Mouse (Mus musculus) thymus, postnatal 4 days (tissue): ENCODE data around the gene Nsmf.

Experiments
- DNase-seq: peaks from one replicate; pipeline ENCODE4 v3.0.0; 2021

The Nsmf gene

DNA sequence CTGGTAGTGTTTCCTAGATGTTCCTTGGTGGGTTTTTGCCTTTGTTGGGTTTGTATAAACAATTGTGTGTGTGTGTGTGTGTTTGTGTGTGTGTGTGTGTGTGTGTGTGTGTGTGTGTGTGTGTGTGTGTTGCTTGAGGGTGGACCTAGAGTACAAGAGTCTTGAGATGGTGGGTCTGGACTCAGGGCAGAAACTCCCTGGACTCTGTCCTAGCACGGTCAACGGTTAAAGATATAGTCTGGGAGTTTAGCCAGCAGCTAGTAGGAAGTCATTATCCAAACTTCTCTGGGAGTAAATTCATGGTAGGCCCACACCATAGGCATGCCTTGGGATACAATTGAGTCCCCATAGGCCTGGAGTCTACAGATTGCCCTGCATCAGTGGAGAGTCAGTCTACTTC, 33.7 kb downstream of the Nsmf start:
- DNase-seq, result no peak

DNA sequence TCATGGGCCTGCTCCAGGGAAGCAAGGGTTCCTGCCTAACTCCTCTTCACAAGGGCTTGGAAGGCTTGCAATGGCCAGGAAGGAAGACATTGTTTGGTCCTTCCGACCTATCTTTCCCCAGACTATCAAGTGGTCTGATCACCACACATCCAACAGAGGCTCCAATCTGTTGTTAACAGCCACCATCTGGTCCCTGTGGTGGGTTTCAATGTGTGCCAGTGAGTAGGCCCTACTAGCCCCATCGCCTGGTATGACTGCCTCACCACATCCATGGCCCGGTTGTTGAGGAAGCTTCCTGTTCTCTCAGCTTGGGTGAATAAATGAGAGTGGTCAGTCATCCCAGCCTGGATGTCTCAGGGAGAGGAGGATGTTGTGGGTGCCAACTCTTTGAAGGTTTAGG, 34.5 kb downstream of the Nsmf start:
- no peak for DNase-seq

DNA sequence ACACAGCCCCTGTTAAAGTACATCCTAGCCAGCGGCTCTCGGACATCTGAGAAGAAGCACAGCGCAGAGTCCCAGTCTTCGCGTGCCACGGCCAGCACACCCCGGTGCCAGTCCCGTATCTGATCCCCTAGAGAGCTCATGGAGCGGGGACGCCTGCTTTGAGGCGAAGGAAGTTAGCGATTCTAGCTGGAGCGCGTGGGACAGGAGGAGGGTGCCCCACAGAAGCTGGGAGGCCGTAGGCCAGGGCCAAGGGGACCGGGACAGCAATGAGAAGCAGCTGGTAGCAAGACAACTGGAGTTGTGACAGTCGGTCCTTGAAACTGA, 40.6 kb downstream of the Nsmf start:
- no peak for DNase-seq

DNA sequence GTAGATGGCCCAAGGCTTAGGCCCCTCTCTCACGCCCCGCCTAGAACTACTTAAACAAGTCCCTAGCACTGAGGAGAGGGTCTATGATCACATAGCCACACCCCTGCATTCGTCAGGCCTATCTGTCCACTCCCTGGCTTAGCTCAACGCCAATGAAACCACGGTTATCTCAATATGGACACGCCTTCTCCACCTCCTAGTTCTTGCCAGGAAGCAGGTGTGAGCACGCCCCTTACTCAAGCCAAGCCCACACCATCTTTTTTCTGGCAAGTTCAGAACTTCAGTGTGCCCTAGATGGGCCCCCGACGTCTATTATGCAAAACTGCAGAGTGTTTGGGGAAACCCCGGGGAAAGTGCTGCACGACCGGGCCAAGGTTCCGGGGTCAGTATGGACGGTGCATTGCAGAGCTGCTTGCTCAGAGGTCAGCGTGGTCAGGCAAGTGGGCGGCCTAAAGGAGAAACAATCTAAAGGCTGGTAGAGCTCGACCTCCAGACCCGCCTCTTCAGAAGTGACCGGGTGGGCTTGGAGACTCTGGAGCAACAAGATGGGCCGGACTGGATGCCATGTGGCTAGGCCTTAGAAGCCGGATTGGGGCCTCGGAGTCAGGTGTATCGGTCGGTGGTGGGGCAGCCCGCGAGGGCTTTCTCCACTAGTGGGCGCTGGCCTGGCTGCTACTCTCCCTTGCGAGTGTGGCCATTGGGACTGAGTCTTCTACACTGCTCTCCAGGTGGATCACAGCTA, 41.1 kb downstream of the Nsmf start, which contains the start of gene Noxa1:
Gene Noxa1 (minus strand): TSS at position 41 of the 742 bp plus-strand sequence.
- DNase-seq, result peak; percentile 13

DNA sequence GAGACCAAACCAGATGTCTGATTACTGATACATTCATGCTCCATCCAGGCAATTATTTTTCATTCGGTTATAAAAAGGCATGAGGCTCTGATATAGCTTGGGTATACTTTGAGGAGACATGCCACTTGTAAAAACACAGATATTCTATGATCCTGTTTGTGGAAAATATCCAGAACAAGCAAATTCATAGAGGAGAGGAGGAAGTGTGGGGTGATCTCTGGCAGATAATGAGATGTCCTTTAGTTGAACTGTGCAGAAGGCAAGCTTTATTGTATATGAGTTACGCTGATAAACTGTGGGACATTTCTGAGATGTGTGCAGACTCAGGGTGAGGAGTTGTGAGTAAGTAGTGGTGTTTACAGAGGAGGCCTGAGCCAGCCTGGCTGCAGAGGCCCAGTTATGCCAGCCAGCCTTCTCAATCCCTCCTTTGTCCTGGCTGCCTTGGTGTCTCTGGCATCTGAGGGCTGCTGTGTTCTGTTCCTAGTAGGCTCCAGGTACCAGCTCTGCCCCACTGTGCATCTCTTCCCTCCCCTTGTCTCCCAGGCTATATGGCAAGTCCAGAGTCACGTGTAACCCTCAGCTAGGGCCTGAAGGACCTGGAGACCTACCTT, 44.0 kb downstream of the Nsmf start:
- no peak for DNase-seq

DNA sequence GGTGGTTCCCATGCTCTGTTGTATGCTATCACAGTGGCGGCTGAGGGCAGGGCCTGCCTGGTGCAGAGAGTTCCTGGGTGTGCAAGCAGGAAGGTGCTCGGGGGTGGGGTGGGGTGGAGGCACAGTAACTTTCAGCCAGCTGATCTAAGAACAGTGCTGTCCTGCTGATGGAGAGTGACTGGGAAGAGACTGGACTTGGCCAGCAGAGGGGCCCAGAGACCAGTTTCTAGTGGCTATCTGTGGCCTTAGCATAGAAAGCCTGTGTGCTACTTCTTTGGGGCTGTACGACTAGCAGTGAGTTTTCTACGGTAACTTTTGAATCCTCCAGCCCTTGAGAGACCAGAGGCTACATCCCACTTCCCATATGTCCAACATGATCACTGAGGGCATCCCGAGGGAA, 44.8 kb downstream of the Nsmf start:
- DNase-seq, result peak; percentile 15

DNA sequence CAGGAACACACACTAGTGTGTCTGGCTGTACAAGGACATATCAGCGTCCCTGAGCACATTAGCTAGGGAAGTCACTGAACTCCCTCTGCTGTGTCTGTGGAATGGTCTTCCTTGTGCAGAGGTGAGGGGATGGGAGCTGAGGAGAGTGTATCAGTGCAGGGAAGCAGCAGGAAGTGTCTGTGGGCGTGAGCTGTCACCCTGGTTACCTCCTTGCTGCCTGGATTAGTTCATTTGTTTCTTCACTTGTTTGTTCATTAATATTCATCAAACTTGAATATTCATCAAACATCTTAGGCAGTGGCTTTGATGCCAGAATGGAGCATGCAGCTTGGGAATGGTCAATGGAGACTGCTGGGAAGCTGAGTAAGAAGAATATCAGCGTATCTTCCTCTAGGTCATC, 45.5 kb downstream of the Nsmf start:
- DNase-seq, result no peak

DNA sequence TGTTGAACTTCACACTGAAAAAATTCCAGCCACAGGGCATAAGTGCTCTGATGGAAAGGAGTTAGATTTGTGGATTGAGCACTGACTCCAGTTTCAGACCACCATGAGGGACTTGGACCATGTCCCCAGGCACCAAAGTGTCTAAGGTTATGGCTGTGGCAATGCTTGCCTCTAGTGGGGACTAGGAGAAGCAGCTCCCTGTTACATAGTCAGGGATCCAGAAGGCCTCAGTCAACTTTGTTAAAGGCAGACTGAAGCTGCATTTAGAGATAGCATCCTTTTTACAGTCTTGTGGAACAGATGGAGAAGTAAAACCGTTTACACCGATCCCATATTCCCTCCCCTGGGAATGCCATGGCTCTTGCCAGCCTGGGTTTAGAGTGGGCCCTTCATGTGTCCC, 50.0 kb downstream of the Nsmf start:
- DNase-seq, result no peak

DNA sequence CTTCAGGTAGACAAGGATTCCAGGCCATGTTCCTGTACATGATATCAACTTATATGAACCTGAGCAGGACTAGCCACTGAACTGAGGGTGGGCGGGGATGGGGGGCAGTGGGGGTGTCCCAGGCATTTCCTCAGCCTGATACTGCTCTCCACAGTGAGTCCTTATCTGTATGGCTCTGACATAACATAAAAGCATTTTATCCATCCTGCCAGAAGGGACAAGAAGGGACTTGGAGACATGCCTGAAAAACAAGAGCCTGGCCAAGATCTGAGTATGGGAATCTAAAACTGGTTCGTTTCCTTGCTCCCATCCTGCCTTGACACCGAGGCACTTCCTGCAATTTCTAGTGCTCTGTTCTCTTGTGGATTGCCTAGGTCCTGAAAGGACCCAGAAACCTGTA, 51.9 kb downstream of the Nsmf start:
- no peak for DNase-seq

DNA sequence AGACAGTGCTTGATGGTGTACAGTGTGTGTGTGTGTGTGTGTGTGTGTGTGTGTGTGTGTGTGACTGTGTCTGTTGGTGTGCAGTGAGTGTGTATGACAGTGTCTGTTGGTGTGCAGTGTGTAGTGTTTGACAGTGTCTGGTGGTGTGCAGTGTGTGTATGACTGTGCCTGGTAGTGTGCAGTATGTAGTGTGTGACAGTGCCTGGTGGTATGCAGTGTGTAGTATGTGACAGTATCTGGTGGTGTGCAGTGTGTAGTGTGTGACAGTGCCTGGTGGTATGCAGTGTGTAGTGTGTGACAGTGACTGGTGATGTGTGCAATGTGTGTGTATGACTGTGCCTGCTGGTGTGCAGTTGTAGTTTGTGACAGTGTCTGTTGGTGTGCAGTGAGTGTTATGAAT, 55.3 kb downstream of the Nsmf start:
- DNase-seq, result no peak

DNA sequence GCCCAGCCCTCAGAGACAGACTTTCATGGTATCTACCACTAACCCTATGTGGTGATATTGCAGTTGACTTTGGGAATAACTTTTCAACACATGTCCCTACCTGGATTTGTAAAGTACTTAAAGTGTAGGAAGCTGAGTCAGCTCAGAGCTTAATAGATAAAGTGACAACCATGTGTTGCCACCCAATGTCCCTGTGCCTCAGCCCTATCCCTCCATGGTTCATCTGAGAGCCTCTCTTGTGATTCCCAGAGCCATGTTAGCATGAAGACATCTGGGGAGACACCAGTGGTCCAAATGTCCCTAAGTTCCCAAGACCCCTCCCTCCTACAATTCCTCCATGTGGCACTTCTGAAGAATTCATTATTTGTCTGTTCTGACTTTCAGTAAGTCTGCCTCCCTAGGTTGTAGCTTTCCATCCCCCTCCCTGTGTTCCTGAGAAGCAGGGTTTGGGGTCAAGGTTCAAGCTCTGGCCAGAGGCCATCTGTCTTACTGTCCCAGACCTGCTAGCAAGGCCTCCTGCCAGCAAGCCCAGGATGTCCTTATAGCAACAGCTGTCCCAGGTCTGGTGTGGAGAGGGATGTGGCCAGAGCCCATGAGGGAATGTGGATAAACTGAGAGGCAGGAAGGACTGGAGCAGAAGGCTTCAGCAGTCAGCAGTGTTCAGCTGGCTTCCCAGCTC, 56.5 kb downstream of the Nsmf start:
- DNase-seq, result no peak

DNA sequence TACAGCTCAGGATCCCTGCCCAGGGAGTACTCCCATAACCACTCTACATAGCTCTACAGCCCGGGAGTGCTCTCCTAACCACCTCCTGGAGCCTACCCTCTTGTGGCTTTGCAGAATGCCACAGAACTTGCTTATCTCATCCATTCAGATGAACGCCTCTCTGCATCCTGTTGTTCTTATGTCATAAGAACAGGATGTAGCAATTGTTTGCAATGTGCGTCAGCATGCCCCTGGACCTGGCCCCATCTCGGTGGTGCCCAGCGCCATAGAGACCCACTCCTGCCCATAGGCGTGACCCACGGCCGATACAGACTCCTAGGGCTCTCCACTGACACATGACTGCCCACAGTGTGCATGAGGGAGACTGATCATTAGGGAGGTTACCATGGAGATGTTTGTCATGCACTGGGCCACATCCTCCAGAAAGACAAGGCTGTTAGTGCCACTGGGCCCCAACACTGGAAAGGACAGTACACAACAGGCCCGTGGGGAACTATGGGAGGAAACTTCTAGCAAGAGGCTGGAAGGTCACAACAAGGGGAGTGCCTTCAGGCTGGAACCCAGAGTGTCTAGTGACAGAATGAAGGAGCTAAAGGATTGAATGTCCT, 57.1 kb downstream of the Nsmf start:
- peak; percentile 34 for DNase-seq
